In the genomic region with DNA sequence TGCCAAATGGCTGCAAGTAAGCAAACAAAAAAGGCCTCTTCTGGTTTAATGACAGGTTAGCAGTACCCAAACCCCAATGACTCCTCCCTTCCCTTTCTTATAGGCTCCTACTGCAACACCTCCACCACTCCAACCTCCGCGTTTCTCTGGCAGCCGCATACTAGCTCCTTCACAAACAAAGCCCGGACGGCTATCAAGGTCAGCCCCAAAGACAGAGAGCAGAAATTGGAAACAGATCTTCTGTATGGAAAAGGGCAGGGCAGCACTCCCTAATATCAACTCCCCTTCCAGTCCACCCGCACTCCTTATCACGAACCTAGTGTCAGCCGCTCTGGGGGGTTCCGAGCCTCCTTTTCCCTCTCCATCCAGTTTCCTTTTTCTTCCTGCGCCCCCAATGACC, we compare ENCODE assay signal across 8 mouse cellular contexts.
DNase-seq lines count a peak whose midpoint lies in the region; ATAC-seq and TF ChIP-seq lines count a peak whose summit lies in the region.

No protein-coding gene starts in this region.

- H3K27me3 ChIP-seq in lung, embryonic 14.5 days (ENCODE audit: insufficient read depth, low read length): no peaks in the 10 kb centered on the region
- no peaks in the 10 kb centered on the region for H3K27me3 ChIP-seq in hindbrain, embryonic 12.5 days
- H3K27me3 ChIP-seq in midbrain, embryonic 13.5 days: no peaks in the 10 kb centered on the region

- H3K4me1 ChIP-seq in lung, embryonic 14.5 days (ENCODE audit: insufficient read depth): no peaks in the 10 kb centered on the region; the same call in 1 of the 2 replicates
- peaks cover 24% of the 10 kb centered on the region for H3K4me1 ChIP-seq in hindbrain, embryonic 12.5 days
- H3K4me1 ChIP-seq in midbrain, embryonic 13.5 days (replicated peaks): peaks cover 32% of the 10 kb centered on the region

- no peak for TF ChIP-seq CTCF in lung, embryonic 14.5 days (IDR thresholded peaks at IDR 0.05; ENCODE audit: low read depth)

- 0 out of 2 replicates have a peak, but pooled peaks cover 6% of the 10 kb centered on the region for H3K36me3 ChIP-seq in lung, embryonic 14.5 days (ENCODE audit: insufficient read depth)
- peaks cover 21% of the 10 kb centered on the region for H3K36me3 ChIP-seq in hindbrain, embryonic 12.5 days
- H3K36me3 ChIP-seq in midbrain, embryonic 13.5 days: peaks cover 19% of the 10 kb centered on the region

- H3K9me3 ChIP-seq in lung, embryonic 14.5 days (ENCODE audit: low read depth, low read length): no peaks in the 10 kb centered on the region
- no peaks in the 10 kb centered on the region for H3K9me3 ChIP-seq in hindbrain, embryonic 12.5 days (replicated peaks)
- H3K9me3 ChIP-seq in midbrain, embryonic 13.5 days: no peaks in the 10 kb centered on the region

- DNase-seq in lung, embryonic 14.5 days: peak; percentile 30
- DNase-seq in lung, postnatal 25 days (ENCODE audit: low spot score): no peak
- peak; percentile 30 for DNase-seq in brain, embryonic 18.5 days (ENCODE audit: low read depth, low spot score)
- DNase-seq in left cerebral cortex, postnatal 4 days: peak; percentile 25
- no peak for DNase-seq in spleen, adult 18-20 months

- H3K9ac ChIP-seq in lung, embryonic 14.5 days: peak overlapping the region; percentile 74
- peak overlapping the region; percentile 96 for H3K9ac ChIP-seq in hindbrain, embryonic 12.5 days
- H3K9ac ChIP-seq in midbrain, embryonic 13.5 days (replicated peaks): peak overlapping the region; percentile 97

- intact Hi-C loops in left cerebral cortex, postnatal 4 days (cut with DNase I): loop anchor here (5.0 kb wide), 1 partner anchor 68 kb away; the partner anchor contains the start of genes 4930402H24Rik and Atrn

- 1% methylated on average over 10 of the region's 10 CpGs for WGBS in lung, embryonic 14.5 days
- under 1% methylated on average over 10 of the region's 10 CpGs for WGBS in hindbrain, embryonic 12.5 days
- under 1% methylated on average over 10 of the region's 10 CpGs for WGBS in midbrain, embryonic 13.5 days

- peak overlapping the region; percentile 88 for H3K4me2 ChIP-seq in lung, embryonic 14.5 days
- peak overlapping the region; percentile 71 for H3K4me2 ChIP-seq in hindbrain, embryonic 12.5 days (replicated peaks)
- H3K4me2 ChIP-seq in midbrain, embryonic 13.5 days (replicated peaks): peak overlapping the region; percentile 69

- ATAC-seq in lung, embryonic 14.5 days (ENCODE audit: insufficient read depth): no peak
- ATAC-seq in erythroid progenitor cell, adult 5-6 weeks (replicated peaks; ENCODE audit: low FRiP score, poor library complexity, severe bottlenecking): peak; percentile 63
- peak; percentile 3; the same call in 1 of the 2 replicates for ATAC-seq in hindbrain, embryonic 12.5 days (ENCODE audit: low FRiP score)
- peak; percentile 3; the same call in 1 of the 2 replicates for ATAC-seq in midbrain, embryonic 13.5 days

- H3K4me3 ChIP-seq in lung, embryonic 14.5 days (ENCODE audit: low read depth, low read length): peak overlapping the region; percentile 91
- peak overlapping the region; percentile 92 for H3K4me3 ChIP-seq in hindbrain, embryonic 12.5 days
- H3K4me3 ChIP-seq in midbrain, embryonic 13.5 days (replicated peaks): peak overlapping the region; percentile 96

- peak overlapping the region; percentile 78; the same call in 1 of the 2 replicates for H3K27ac ChIP-seq in lung, embryonic 14.5 days (ENCODE audit: low read depth)
- peak overlapping the region; percentile 99 for H3K27ac ChIP-seq in hindbrain, embryonic 12.5 days
- H3K27ac ChIP-seq in midbrain, embryonic 13.5 days: peak overlapping the region; percentile 99

Comparison
In these comparisons a context has a peak if more than half of its experiments do, and no peak if none do; other contexts are left out.
1. DNase-seq: peak in lung, embryonic 14.5 days (single experiment), brain, embryonic 18.5 days (single experiment) and left cerebral cortex, postnatal 4 days (single experiment); none in lung, postnatal 25 days (single experiment) and spleen, adult 18-20 months (0 of 2).
2. Peak in every context shown above with its lines, with median percentiles within 50 percentile points of each other: H3K27ac ChIP-seq, H3K4me2 ChIP-seq, H3K4me3 ChIP-seq and H3K9ac ChIP-seq.